Mouse (Mus musculus) spleen, adult 2 months (tissue): Measurements from ENCODE around the gene Bmper. TPM values are rescaled to one million over a fixed set of nuclear protein-coding genes. Genes with fewer than 3 reads are reported as not detected.

ENCODE experiments used
- DNase-seq, 2 experiments: peaks; one replicate each; pipeline versions ENCODE4 v3.0.0 to v3.0.0-alpha.2; 2012 to 2021; ENCODE audit warnings: low spot score in 2 of 2, low read depth in 1 of 2
- H3K27ac ChIP-seq: fragments of 200-500 bp; 2 replicates; pipeline ENCODE4 v1.5.1; 2012; ENCODE audit warnings: low read length, inconsistent platforms; ENCODE audit not compliant: insufficient read depth
- H3K27me3 ChIP-seq: fragments of 200-500 bp; 2 replicates; pipeline ENCODE4 v1.6.1; 2012; ENCODE audit warnings: mild to moderate bottlenecking, moderate library complexity, low read length, inconsistent platforms; ENCODE audit not compliant: control insufficient read depth, insufficient read depth
- H3K36me3 ChIP-seq: fragments of 200-500 bp; 2 replicates; pipeline ENCODE4 v1.6.1; 2012; ENCODE audit warnings: mild to moderate bottlenecking, low read length, inconsistent platforms; ENCODE audit not compliant: control insufficient read depth, insufficient read depth
- H3K4me1 ChIP-seq: fragments of 200-500 bp; 2 replicates; pipeline ENCODE4 v1.6.1; 2011; ENCODE audit warnings: inconsistent platforms; ENCODE audit not compliant: control insufficient read depth, insufficient read depth, insufficient read length
- H3K4me3 ChIP-seq: fragments of 200-500 bp; 2 replicates; pipeline ENCODE4 v1.5.1; 2011; ENCODE audit warnings: mild to moderate bottlenecking, inconsistent platforms; ENCODE audit not compliant: insufficient read depth, insufficient read length; ENCODE audit errors: extremely low read depth
- CTCF ChIP-seq: fragments of 200-500 bp; IDR thresholded peaks from 2 replicates; pipeline ENCODE4 v1.5.1; 2011; ENCODE audit warnings: mild to moderate bottlenecking, inconsistent platforms; ENCODE audit not compliant: insufficient read depth, insufficient read length, insufficient replicate concordance; ENCODE audit errors: extremely low read depth
- POLR2A ChIP-seq: fragments of 200-500 bp; IDR thresholded peaks from 2 replicates; pipeline ENCODE4 v1.6.1; 2011; ENCODE audit warnings: low read depth, low read length, inconsistent platforms
- WGBS: fragments of 180-500 bp; shearing (Covaris S2); methylation state at CpG from one replicate; pipeline ENCODE4 v1.1.7; 2018; 5-methylcytosine and 5-hydroxymethylcytosine counted together
- polyA plus RNA-seq: library from polyadenylated mRNA; depleted of rRNA; stranded (reverse); fragments of >200 nt; gene quantifications from 2 replicates; pipeline ENCODE4 v1.2.3, GENCODE M21; 2012

Bmper gene
- polyA plus RNA-seq, 1 experiment, result 0.44 TPM

GRCm38 (mm10) chr9:23377831-23378730 is 155.2 kb downstream of the Bmper start:
- Histone ChIP-seq H3K36me3 (no peaks in the 10 kb centered on the region), H3K27me3 (no peaks in the 10 kb centered on the region), H3K4me1 (no peaks in the 10 kb centered on the region), H3K27ac (no peak overlapping the region), H3K4me3 (no peak overlapping the region)
- no peak for DNase-seq
- 56% methylated on average over 5 of the region's 5 CpGs for WGBS
- TF ChIP-seq POLR2A, result no peak
- TF ChIP-seq CTCF, result no peak

GRCm38 (mm10) chr9:23378731-23379170 is 155.9 kb downstream of the Bmper start:
- no peak for TF ChIP-seq POLR2A
- TF ChIP-seq CTCF, result no peak
- H3K27ac ChIP-seq, result no peak overlapping the region
- H3K27me3 ChIP-seq, result no peaks in the 10 kb centered on the region
- WGBS, result 7% methylated on average over 6 of the region's 6 CpGs
- no peak for DNase-seq
- no peak overlapping the region for H3K4me3 ChIP-seq
- H3K36me3 ChIP-seq, result no peaks in the 10 kb centered on the region
- H3K4me1 ChIP-seq, result no peaks in the 10 kb centered on the region; the same call in 1 of the 2 replicates

- 51% methylated on average over 5 of the region's 5 CpGs for WGBS
- Histone ChIP-seq H3K27ac (no peak overlapping the region), H3K36me3 (no peaks in the 10 kb centered on the region), H3K27me3 (no peaks in the 10 kb centered on the region), H3K4me1 (no peaks in the 10 kb centered on the region; the same call in 1 of the 2 replicates), H3K4me3 (no peak overlapping the region)
- TF ChIP-seq POLR2A, result no peak
- TF ChIP-seq CTCF, result no peak
- DNase-seq, result no peak
These were observed 157.4 kb downstream of the Bmper start for GRCm38 (mm10) chr9:23380171-23380835.

- Histone ChIP-seq H3K27ac (no peak overlapping the region), H3K4me3 (no peak overlapping the region), H3K36me3 (no peaks in the 10 kb centered on the region), H3K4me1 (no peaks in the 10 kb centered on the region; the same call in 1 of the 2 replicates), H3K27me3 (no peaks in the 10 kb centered on the region)
- 92% methylated on average over 8 of the region's 8 CpGs for WGBS
- TF ChIP-seq CTCF (no peak), POLR2A (no peak)
- DNase-seq, result no peak
These were observed 160.4 kb downstream of the Bmper start for GRCm38 (mm10) chr9:23383291-23383690.

GRCm38 (mm10) chr9:23383837-23384236 is 161.0 kb downstream of the Bmper start:
- H3K27ac ChIP-seq, result no peak overlapping the region
- H3K4me1 ChIP-seq, result no peaks in the 10 kb centered on the region; the same call in 1 of the 2 replicates
- no peaks in the 10 kb centered on the region for H3K27me3 ChIP-seq
- TF ChIP-seq CTCF (no peak), POLR2A (no peak)
- H3K4me3 ChIP-seq, result no peak overlapping the region
- WGBS, result 90% methylated on average over 1 of the region's 1 CpGs
- H3K36me3 ChIP-seq, result no peaks in the 10 kb centered on the region
- DNase-seq, result no peak

- Histone ChIP-seq H3K27me3 (no peaks in the 10 kb centered on the region), H3K4me3 (no peak overlapping the region), H3K4me1 (no peaks in the 10 kb centered on the region; the same call in 1 of the 2 replicates), H3K27ac (no peak overlapping the region), H3K36me3 (no peaks in the 10 kb centered on the region)
- TF ChIP-seq POLR2A (no peak), CTCF (no peak)
- 80% methylated on average over 3 of the region's 3 CpGs for WGBS
- DNase-seq, result no peak
These were observed 162.0 kb downstream of the Bmper start for GRCm38 (mm10) chr9:23384880-23385279.
